Mouse (Mus musculus) kidney, postnatal 0 days (tissue): ENCODE data around the gene Atp1a1. TPM values are rescaled to one million over a fixed set of nuclear protein-coding genes. Genes with fewer than 3 reads are reported as not detected.

Experiments used
- ATAC-seq: fragments of 200-750 bp; cut with Nextera tagmentation; replicated peaks from 2 replicates; pipeline ENCODE4 v1.8.0; 2017; ENCODE audit warnings: low read depth, moderate number of reproducible peaks, moderate TSS enrichment, moderate library complexity; ENCODE audit not compliant: low FRiP score
- DNase-seq: peaks from one replicate; pipeline ENCODE4 v3.0.0-alpha.2; 2016; ENCODE audit warnings: low spot score
- H3K27ac ChIP-seq: fragments of 300-500 bp; sonication (generic); 2 replicates; pipeline ENCODE4 v1.5.1; 2014; ENCODE audit warnings: mild to moderate bottlenecking
- H3K27me3 ChIP-seq: fragments of 300-500 bp; sonication (generic); 2 replicates; pipeline ENCODE4 v1.6.1; 2014; ENCODE audit warnings: low read length, mixed read lengths; ENCODE audit not compliant: insufficient read depth
- H3K36me3 ChIP-seq: fragments of 300-500 bp; sonication (generic); 2 replicates; pipeline ENCODE4 v1.6.1; 2014; ENCODE audit warnings: low read length, mixed read lengths; ENCODE audit not compliant: insufficient read depth
- H3K4me1 ChIP-seq: fragments of 300-500 bp; sonication (generic); replicated peaks from 2 replicates; pipeline ENCODE4 v1.6.1; 2014; ENCODE audit warnings: antibody characterized with exemption, low read length, mixed read lengths; ENCODE audit not compliant: insufficient read depth
- H3K4me2 ChIP-seq: fragments of 300-500 bp; sonication (generic); 2 replicates; pipeline ENCODE4 v1.6.1; 2014; ENCODE audit warnings: mild to moderate bottlenecking, low read length, moderate library complexity, mixed read lengths
- H3K4me3 ChIP-seq: fragments of 300-500 bp; sonication (generic); replicated peaks from 2 replicates; pipeline ENCODE4 v1.5.1; 2014; ENCODE audit warnings: low read depth, low read length
- H3K9ac ChIP-seq: fragments of 300-500 bp; sonication (generic); 2 replicates; pipeline ENCODE4 v1.6.1; 2014; ENCODE audit warnings: low read depth, low read length
- H3K9me3 ChIP-seq: fragments of 300-500 bp; sonication (generic); replicated peaks from 2 replicates; pipeline ENCODE4 v1.6.1; 2016; ENCODE audit warnings: low read length, inconsistent platforms, mixed read lengths
- CTCF ChIP-seq: IDR thresholded peaks from 2 replicates; pipeline ENCODE4 v1.5.1; 2016; ENCODE audit warnings: antibody characterized with exemption, low read depth, mild to moderate bottlenecking, moderate library complexity
- WGBS: fragments of 180-500 bp; shearing (Covaris S2); extraction: QIAGEN DNeasy Blood & Tissue Kit; methylation state at CpG from one replicate; pipeline ENCODE4 v1.1.7; 2014; 5-methylcytosine and 5-hydroxymethylcytosine counted together
- polyA plus RNA-seq: library from polyadenylated mRNA; unstranded; fragments of >200 nt; fragmentation: Nextera tagmentation; extraction: Ambion mirVana; gene quantifications from 2 replicates; pipeline ENCODE4 v1.2.1, GENCODE M21; 2015

Atp1a1 gene
- polyA plus RNA-seq, 1 experiment from 2014 or later = 809 TPM

DNA sequence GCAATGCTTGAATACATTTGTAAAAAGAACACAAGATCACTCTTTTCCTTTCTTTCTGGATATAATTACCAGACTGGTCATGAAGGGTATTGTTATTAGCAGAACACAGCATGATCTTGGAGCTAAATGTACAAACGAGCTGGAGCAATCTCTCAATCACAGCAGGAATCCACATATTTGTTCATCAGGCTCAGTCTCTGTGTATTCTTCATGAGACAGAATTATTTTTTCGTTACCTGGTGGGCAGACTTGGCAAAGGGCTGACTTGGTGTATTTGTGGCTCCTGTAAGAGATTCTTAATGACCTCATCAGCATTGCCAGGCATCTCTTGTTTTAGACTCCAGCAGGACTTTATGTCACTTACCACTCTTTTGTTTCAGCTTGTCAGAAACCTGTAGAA is 31.6 kb upstream of the Atp1a1 start:
- 80% methylated on average over 2 of the region's 2 CpGs for WGBS

DNA sequence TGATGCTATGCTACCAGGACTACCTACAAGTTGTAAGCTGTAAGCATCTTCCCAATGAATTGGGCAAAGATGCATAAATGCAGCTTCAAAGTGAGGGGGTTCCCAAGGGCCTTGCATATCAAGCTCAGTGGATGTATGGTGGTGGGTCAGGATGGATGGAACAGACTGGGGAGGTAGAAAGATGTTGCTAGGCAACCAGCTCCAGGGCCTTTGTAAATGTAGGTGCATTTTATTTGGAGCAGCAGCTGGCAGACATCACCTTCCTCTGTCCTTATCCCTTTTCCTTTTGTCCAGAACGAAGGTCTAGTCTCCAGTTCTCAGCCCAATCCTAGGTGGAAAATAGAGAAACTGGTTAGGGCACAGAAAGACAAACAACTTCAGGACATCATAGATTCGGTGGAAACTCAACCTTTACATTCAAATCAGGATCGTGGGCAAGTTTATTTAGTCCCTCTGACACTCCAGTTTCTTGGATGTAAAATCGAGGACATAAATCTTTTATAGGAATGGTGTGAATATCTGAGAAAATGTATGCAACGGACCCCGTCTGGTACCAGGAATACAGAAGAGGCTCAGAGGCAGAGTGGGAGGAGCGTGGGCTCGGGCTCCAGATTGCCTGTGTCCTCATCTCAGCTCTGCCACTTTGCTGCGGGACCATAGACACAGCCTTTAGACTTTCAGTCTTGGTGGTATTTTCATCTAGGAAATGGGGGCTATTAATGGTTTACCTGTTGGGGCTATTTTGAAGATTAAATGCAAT is 29.8 kb upstream of the Atp1a1 start:
- Histone ChIP-seq H3K27ac (no peak overlapping the region), H3K9ac (no peak overlapping the region), H3K27me3 (no peaks in the 10 kb centered on the region), H3K4me3 (no peak overlapping the region), H3K4me1 (no peaks in the 10 kb centered on the region), H3K4me2 (no peak overlapping the region), H3K9me3 (no peaks in the 10 kb centered on the region), H3K36me3 (no peaks in the 10 kb centered on the region)
- TF ChIP-seq CTCF = no peak
- DNase-seq (no peak), ATAC-seq (no peak)
- WGBS = 77% methylated on average over 9 of the region's 9 CpGs

More for the DNA sequence above, 31.6 kb upstream of the Atp1a1 start:
- no peak overlapping the region for H3K9ac ChIP-seq
- no peak for TF ChIP-seq CTCF
- no peaks in the 10 kb centered on the region for H3K9me3 ChIP-seq
- no peaks in the 10 kb centered on the region for H3K4me1 ChIP-seq
- H3K36me3 ChIP-seq = no peaks in the 10 kb centered on the region
- no peak overlapping the region for H3K4me3 ChIP-seq
- DNase-seq (no peak), ATAC-seq (no peak)
- H3K27me3 ChIP-seq = no peaks in the 10 kb centered on the region
- H3K27ac ChIP-seq = no peak overlapping the region
- no peak overlapping the region for H3K4me2 ChIP-seq

GRCm38 (mm10) chr3:101628255-101628654 is 23.8 kb upstream of the Atp1a1 start:
- H3K4me1 ChIP-seq = no peaks in the 10 kb centered on the region
- TF ChIP-seq CTCF = no peak

GRCm38 (mm10) chr3:101624287-101624686 is 19.8 kb upstream of the Atp1a1 start:
- Histone ChIP-seq H3K9ac (no peak overlapping the region), H3K27ac (no peak overlapping the region), H3K4me1 (no peaks in the 10 kb centered on the region), H3K36me3 (no peaks in the 10 kb centered on the region), H3K27me3 (no peaks in the 10 kb centered on the region), H3K9me3 (no peaks in the 10 kb centered on the region), H3K4me3 (no peak overlapping the region), H3K4me2 (no peak overlapping the region)
- WGBS = 90% methylated on average over 5 of the region's 5 CpGs
- DNase-seq = no peak
- no peak for TF ChIP-seq CTCF
- ATAC-seq = no peak

More at GRCm38 (mm10) chr3:101628255-101628654, 23.8 kb upstream of the Atp1a1 start:
- DNase-seq = no peak
- H3K36me3 ChIP-seq = no peaks in the 10 kb centered on the region
- no peak overlapping the region for H3K4me3 ChIP-seq
- H3K9me3 ChIP-seq = no peaks in the 10 kb centered on the region
- H3K27ac ChIP-seq = no peak overlapping the region
- 83% methylated on average over 2 of the region's 2 CpGs for WGBS
- no peak for ATAC-seq
- H3K9ac ChIP-seq = no peak overlapping the region
- H3K27me3 ChIP-seq = no peaks in the 10 kb centered on the region
- no peak overlapping the region for H3K4me2 ChIP-seq

DNA sequence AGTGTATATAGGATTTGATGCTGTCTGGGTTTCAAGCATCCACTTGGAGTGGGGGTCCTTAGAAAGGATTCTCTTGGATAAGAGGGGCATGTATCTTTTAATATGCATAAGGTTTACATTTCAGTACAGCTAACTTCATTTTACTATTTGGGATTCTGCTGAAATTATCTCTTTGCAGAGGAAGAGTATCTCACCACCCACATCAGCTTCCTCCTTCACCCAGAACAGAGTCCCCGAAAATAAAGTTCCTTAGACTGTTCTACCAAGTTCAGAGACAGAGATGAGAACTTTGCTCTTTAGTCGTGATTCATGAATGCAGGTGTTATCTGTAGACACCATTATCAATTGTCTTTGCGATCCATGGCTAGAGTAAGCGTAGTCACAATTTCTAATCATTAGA is 14.5 kb upstream of the Atp1a1 start:
- no peaks in the 10 kb centered on the region for H3K27me3 ChIP-seq
- no peak overlapping the region for H3K4me3 ChIP-seq
- no peaks in the 10 kb centered on the region for H3K4me1 ChIP-seq
- no peak overlapping the region for H3K4me2 ChIP-seq
- TF ChIP-seq CTCF = no peak
- no peaks in the 10 kb centered on the region for H3K36me3 ChIP-seq
- no peak overlapping the region for H3K9ac ChIP-seq
- no peak overlapping the region for H3K27ac ChIP-seq
- no peaks in the 10 kb centered on the region for H3K9me3 ChIP-seq
- ATAC-seq (no peak), DNase-seq (no peak)
- WGBS = 91% methylated on average over 4 of the region's 4 CpGs

DNA sequence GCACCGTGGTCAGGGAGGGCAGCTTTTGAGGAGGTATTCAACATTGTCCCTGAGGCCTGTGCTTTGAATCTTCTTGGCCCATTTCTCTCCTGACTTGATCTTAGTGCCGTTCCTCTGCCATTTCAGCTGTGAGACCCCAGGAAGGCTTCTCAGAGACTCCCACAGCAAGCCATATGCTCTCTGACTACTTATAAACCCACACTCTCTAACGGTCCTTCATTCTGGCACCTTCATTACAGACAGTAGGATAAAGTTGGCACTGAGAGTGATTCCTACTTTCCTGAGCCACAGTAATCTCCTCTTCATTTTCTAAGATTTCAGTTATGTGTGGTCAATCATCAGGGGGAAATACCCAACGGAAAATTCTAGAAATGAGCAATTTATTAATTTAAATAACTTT is 14.0 kb upstream of the Atp1a1 start:
- Histone ChIP-seq H3K9ac (no peak overlapping the region), H3K27ac (no peak overlapping the region), H3K4me1 (no peaks in the 10 kb centered on the region), H3K4me2 (no peak overlapping the region), H3K36me3 (no peaks in the 10 kb centered on the region), H3K4me3 (no peak overlapping the region), H3K27me3 (no peaks in the 10 kb centered on the region), H3K9me3 (no peaks in the 10 kb centered on the region)
- TF ChIP-seq CTCF = no peak
- ATAC-seq = no peak
- no peak for DNase-seq
- WGBS = 85% methylated on average over 4 of the region's 4 CpGs
